Mouse (Mus musculus) embryonic facial prominence, embryonic 15.5 days (tissue): Measurements from ENCODE around the gene Tssk6. TPM values are rescaled to one million over a fixed set of nuclear protein-coding genes. Genes with fewer than 3 reads are reported as not detected.
A peak's percentile ranks its signal among the peaks of the same experiment; 100 is the strongest.

Experiments used
- ATAC-seq: fragments of 200-750 bp; cut with Nextera tagmentation; 2 replicates; pipeline ENCODE4 v1.8.0; 2017; ENCODE audit warnings: low read depth, moderate TSS enrichment; ENCODE audit not compliant: insufficient number of reproducible peaks, low FRiP score, low TSS enrichment
- H3K27ac ChIP-seq: fragments of 300-500 bp; sonication (generic); replicated peaks from 2 replicates; pipeline ENCODE4 v1.5.1; 2015; ENCODE audit warnings: mild to moderate bottlenecking, inconsistent platforms
- H3K27me3 ChIP-seq: fragments of 300-500 bp; sonication (generic); 2 replicates; pipeline ENCODE4 v1.6.1; 2015; ENCODE audit warnings: inconsistent platforms
- H3K36me3 ChIP-seq: fragments of 300-500 bp; sonication (generic); 2 replicates; pipeline ENCODE4 v1.6.1; 2015; ENCODE audit warnings: mild to moderate bottlenecking, inconsistent platforms
- H3K4me1 ChIP-seq: fragments of 300-500 bp; sonication (generic); 2 replicates; pipeline ENCODE4 v1.6.1; 2015; ENCODE audit warnings: inconsistent platforms
- H3K4me2 ChIP-seq: fragments of 300-500 bp; sonication (generic); replicated peaks from 2 replicates; pipeline ENCODE4 v1.6.1; 2015; ENCODE audit warnings: mild to moderate bottlenecking, inconsistent platforms
- H3K4me3 ChIP-seq: fragments of 300-500 bp; sonication (generic); replicated peaks from 2 replicates; pipeline ENCODE4 v1.5.1; 2015; ENCODE audit warnings: mild to moderate bottlenecking, inconsistent platforms
- H3K9ac ChIP-seq: fragments of 300-500 bp; sonication (generic); 2 replicates; pipeline ENCODE4 v1.6.1; 2015; ENCODE audit warnings: inconsistent platforms
- H3K9me3 ChIP-seq: fragments of 300-500 bp; sonication (generic); replicated peaks from 2 replicates; pipeline ENCODE4 v1.6.1; 2016; ENCODE audit warnings: inconsistent platforms
- WGBS: fragments of 180-500 bp; shearing (Covaris S2); methylation state at CpG from one replicate; pipeline ENCODE4 v1.1.7; 2015; 5-methylcytosine and 5-hydroxymethylcytosine counted together
- polyA plus RNA-seq: library from polyadenylated mRNA; unstranded; fragments of >200 nt; fragmentation: Nextera tagmentation; extraction: Ambion mirVana; gene quantifications from 2 replicates; pipeline ENCODE4 v1.2.1, GENCODE M21; 2015

Gene Tssk6
- polyA plus RNA-seq: 3.6 and 4.0 TPM in 2 replicates

DNA sequence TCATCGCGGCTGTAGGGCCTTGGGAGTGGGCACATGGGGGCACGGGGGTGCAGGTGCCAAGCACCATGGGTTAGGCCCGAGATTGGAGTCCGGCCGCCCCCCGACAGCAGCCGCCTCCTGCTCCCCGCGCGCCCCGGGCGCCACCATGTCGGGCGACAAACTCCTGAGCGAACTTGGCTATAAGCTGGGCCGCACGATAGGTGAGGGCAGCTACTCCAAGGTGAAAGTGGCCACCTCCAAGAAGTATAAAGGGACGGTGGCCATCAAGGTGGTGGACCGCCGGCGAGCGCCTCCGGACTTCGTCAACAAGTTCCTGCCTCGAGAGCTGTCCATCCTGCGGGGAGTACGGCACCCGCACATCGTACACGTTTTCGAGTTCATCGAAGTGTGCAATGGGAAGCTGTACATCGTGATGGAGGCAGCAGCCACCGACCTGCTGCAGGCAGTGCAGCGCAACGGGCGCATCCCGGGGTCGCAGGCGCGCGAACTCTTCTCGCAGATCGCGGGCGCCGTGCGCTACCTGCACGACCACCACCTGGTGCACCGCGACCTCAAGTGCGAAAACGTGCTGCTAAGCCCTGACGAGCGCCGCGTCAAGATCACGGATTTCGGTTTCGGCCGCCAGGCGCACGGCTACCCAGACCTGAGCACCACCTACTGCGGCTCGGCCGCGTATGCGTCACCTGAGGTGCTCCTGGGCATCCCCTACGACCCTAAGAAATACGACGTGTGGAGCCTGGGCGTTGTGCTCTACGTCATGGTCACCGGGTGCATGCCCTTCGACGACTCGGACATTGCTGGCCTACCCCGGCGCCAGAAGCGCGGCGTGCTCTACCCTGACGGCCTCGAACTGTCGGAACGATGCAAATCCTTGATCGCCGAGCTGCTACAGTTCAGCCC is at the start of gene Tssk6, which contains the start of the genes Ndufa13 and Yjefn3:
Gene Tssk6, plus strand, starts transcription at position 22 of the 900 bp plus-strand sequence.
Gene Ndufa13, minus strand, starts transcription at position 396 of the 900 bp plus-strand sequence.
Gene Yjefn3, minus strand, starts transcription at position 550 of the 900 bp plus-strand sequence.
- Histone ChIP-seq H3K4me1 (peaks cover 42% of the 10 kb centered on the region), H3K36me3 (peaks cover 18% of the 10 kb centered on the region; the same call in 1 of the 2 replicates), H3K9ac (peak within 1 kb of the TSS; percentile 66), H3K27ac (peak within 1 kb of the TSS; percentile 96), H3K4me3 (peak within 1 kb of the TSS; percentile 79), H3K9me3 (no peaks in the 10 kb centered on the region), H3K4me2 (peak within 1 kb of the TSS; percentile 95), H3K27me3 (no peaks in the 10 kb centered on the region)
- 6% methylated on average over 89 of the region's 89 CpGs for WGBS
- peak; percentile 16 for ATAC-seq

DNA sequence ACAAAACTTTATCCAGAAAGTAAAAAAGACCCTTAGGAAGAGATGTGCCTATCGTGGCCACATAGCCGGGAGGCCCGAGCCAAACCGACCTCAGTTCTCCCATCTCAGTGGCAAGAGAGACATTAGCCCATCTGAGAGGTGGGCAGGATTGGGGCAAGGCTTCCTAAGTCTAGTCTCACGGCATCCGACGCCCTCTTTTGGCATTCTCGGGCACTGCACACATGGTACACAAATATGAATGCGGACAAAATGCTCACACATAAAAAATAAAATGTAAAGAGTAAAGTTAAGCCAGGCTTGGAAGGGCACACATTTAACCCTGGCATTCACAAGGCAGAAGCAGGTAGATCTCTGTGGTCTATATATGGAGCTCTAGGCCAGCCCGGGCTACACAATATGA is 48.1 kb upstream of the Tssk6 start:
- Histone ChIP-seq H3K9ac (no peak overlapping the region), H3K4me3 (no peak overlapping the region), H3K4me2 (no peak overlapping the region), H3K36me3 (no peaks in the 10 kb centered on the region), H3K4me1 (no peaks in the 10 kb centered on the region), H3K27ac (no peak overlapping the region), H3K27me3 (no peaks in the 10 kb centered on the region), H3K9me3 (no peaks in the 10 kb centered on the region)
- ATAC-seq: no peak
- 91% methylated on average over 10 of the region's 10 CpGs for WGBS

DNA sequence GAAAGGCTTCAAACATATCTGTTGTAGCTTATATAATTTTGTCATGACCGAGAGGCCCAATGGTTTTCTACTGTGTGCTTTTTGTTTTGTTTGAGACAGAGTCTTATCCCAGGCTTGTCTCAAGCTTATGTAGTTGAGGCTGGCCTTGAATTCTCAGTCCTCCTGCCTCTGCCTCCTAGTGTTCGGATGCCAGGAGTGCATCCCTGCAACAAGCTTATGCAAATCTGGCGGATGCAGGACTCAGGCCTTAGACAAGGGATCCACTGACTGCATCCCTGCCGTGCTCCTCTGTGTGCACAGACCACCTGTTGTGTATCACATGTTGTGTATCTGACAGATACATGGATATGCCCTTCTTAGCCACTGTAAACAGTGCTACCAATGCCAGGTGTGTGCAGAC is 41.2 kb upstream of the Tssk6 start:
- no peak overlapping the region for H3K4me2 ChIP-seq
- no peak overlapping the region for H3K9ac ChIP-seq
- no peak overlapping the region for H3K27ac ChIP-seq
- no peaks in the 10 kb centered on the region for H3K36me3 ChIP-seq
- H3K4me3 ChIP-seq: no peak overlapping the region
- H3K27me3 ChIP-seq: no peaks in the 10 kb centered on the region
- WGBS: 60% methylated on average over 4 of the region's 4 CpGs
- no peak for ATAC-seq
- no peaks in the 10 kb centered on the region for H3K9me3 ChIP-seq
- no peaks in the 10 kb centered on the region for H3K4me1 ChIP-seq

DNA sequence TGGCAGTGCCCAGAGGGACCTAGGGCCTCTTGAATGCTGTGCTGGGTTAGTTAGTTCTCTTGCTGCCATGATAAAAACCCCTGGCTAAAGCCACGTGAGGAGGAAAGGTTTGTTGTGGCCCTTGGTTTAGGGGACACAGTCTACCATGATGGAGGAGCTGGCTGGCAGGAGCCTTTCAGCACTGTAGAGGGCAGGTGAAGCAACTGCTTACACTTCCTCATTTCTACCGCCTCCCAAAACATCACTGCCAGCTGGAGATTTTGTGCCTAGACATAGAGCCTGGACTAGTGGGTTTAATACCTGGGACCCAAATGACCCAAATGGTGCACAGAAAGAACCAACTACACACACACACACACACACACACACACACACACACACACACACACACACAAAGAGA is 40.7 kb upstream of the Tssk6 start:
- Histone ChIP-seq H3K27ac (no peak overlapping the region), H3K36me3 (no peaks in the 10 kb centered on the region), H3K9me3 (no peaks in the 10 kb centered on the region), H3K4me2 (no peak overlapping the region), H3K9ac (no peak overlapping the region), H3K4me1 (no peaks in the 10 kb centered on the region), H3K27me3 (no peaks in the 10 kb centered on the region), H3K4me3 (no peak overlapping the region)
- no peak for ATAC-seq
- 57% methylated on average over 2 of the region's 2 CpGs for WGBS

DNA sequence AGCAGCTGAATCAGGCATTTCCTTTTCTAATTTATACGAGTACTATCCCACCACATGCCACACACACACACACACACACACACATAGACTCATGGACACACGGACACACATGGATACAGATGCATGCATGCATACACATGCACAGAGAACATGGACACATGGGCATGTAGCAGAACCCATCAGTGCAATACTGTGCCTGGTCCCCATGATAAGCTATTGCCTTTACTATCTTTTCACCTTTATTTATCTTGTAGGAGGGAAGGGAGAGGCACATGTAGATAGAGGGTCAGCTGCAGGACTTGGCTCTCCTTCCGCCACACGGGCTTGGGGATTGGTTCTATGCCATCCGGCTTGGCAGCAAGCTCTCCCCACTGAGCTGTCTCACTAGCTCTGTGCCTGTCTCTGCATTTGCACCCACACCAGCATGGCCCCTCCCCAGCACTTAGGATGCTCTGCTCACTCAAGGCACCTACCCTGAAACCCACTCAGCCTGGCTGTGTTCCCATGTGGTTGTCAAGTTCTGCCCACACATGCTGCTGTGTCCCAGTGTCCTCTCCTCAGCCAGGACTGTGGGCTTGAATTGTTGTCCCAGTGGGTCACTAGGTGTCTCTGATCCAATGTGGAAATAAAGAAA is 38.5 kb upstream of the Tssk6 start:
- Histone ChIP-seq H3K4me2 (no peak overlapping the region), H3K27me3 (no peaks in the 10 kb centered on the region), H3K4me3 (no peak overlapping the region), H3K27ac (no peak overlapping the region), H3K36me3 (no peaks in the 10 kb centered on the region), H3K9ac (no peak overlapping the region), H3K4me1 (no peaks in the 10 kb centered on the region), H3K9me3 (no peaks in the 10 kb centered on the region)
- no peak for ATAC-seq
- WGBS: 83% methylated on average over 5 of the region's 5 CpGs

DNA sequence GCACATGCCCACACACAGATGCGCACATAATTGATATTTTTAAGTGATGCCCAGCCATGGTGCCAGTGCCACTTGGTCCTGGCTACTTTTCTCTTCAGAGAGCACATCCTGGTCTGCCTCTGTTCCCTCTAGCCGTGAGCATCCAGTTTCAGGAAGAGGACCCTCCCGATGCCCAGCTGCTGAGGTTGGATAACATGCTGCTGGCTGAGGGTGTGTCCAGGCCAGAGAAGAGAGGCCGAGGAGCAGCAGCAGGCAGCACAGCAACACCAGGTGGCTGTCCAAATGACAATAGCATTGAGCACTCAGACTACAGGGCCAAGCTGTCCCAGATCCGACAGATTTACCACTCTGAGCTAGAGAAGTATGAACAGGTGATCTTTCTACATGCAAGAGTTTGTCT is 37.8 kb upstream of the Tssk6 start:
- 68% methylated on average over 5 of the region's 5 CpGs for WGBS
- Histone ChIP-seq H3K36me3 (no peaks in the 10 kb centered on the region), H3K4me3 (no peak overlapping the region), H3K4me1 (no peaks in the 10 kb centered on the region), H3K4me2 (no peak overlapping the region), H3K27ac (no peak overlapping the region), H3K9ac (no peak overlapping the region), H3K9me3 (no peaks in the 10 kb centered on the region), H3K27me3 (no peaks in the 10 kb centered on the region)
- ATAC-seq: no peak

DNA sequence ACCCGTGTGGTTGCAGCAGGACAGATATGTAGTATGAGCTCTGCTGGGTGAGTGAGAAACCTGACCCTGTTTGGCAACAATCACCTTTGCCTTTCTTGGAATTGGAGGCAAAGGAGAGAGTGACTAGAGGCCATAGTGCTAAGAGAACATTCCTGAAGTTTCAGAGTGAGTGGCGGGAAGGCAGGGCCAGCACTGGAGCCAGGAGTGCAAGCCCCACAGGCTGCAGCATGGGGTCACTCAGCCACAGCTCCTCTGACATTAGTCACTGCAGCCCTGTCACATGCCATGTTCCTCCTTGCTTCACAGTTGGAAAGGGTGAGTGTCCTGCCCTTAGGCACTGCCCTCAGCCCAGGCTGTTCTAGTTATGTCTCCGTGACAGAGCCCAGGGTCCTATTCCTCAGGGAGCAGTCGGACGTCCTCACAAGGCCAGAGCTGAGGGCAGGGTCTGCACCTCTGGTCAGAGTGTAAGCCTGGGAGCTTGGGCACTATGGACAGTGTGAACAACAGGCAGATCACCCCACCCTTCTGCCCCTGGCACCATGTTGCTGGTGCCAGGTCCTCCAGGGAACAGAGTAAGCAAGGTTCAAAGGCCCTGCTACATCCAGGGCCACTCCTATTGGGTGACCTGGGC is 34.2 kb upstream of the Tssk6 start:
- Histone ChIP-seq H3K4me3 (no peak overlapping the region), H3K36me3 (no peaks in the 10 kb centered on the region), H3K4me1 (no peaks in the 10 kb centered on the region), H3K27ac (no peak overlapping the region), H3K27me3 (no peaks in the 10 kb centered on the region), H3K9me3 (no peaks in the 10 kb centered on the region), H3K9ac (no peak overlapping the region), H3K4me2 (no peak overlapping the region)
- 46% methylated on average over 5 of the region's 5 CpGs for WGBS
- no peak for ATAC-seq

DNA sequence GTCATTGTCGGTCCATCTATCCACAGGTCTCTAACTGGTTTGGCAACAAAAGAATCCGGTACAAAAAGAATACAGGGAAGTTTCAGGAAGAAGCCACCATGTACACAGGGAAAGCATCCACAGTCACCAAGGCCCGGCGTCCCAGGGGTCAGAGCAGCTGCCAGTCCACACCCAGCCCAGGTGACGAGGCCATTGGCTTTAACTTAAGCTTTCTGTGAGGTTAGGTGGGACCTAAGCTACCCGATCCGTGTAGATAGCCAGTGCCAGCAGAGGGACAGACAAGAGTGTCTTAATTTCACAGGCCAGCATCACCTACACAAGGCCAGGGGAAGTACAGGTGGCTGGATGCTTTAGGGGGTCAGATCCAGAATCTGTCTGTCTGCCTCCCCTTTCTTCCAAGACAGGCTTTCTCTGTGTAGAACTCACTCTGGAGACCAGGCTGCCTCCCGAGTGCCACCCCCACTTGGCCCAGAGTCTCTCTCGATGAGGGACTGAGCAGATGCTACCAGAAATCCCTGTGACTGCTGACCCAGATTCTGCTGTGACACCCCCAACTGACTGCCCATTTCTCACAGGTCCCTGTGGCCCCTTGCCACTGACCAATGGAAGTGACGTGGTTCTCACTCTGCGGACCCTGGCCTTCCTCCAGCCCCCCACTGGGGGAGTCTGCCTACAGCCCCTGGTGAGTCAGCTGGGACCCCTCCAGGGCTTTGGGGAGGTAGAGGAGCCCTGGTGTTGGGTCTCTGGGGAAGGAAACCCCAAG is 31.8 kb upstream of the Tssk6 start:
- Histone ChIP-seq H3K4me1 (no peaks in the 10 kb centered on the region), H3K27me3 (no peaks in the 10 kb centered on the region), H3K4me3 (no peak overlapping the region), H3K9ac (no peak overlapping the region), H3K9me3 (no peaks in the 10 kb centered on the region), H3K4me2 (no peak overlapping the region), H3K36me3 (no peaks in the 10 kb centered on the region), H3K27ac (no peak overlapping the region)
- 77% methylated on average over 11 of the region's 11 CpGs for WGBS
- no peak for ATAC-seq

DNA sequence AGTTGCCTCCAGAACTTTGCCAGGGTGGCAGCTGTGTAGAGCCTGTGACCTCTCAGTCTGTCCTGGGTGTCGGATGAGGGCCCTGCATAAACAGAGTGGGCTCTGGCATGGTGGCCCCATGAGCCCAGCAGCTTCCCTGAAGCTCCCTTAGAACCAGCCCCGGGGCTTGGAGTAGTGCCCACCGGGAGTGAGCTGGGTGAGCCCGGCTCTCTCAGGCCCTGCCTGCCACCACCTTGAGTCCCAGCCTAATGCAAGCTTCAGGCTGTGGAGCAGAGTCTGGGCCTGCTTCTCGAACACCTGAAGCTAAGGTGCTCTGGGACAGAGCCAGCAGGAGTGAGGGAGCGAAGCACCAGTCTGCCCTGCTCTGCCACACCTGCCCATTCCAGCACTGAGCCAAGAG is 31.1 kb upstream of the Tssk6 start:
- H3K36me3 ChIP-seq: no peaks in the 10 kb centered on the region
- H3K4me3 ChIP-seq: no peak overlapping the region
- no peak overlapping the region for H3K4me2 ChIP-seq
- no peaks in the 10 kb centered on the region for H3K9me3 ChIP-seq
- H3K27ac ChIP-seq: no peak overlapping the region
- H3K27me3 ChIP-seq: no peaks in the 10 kb centered on the region
- H3K9ac ChIP-seq: no peak overlapping the region
- WGBS: 82% methylated on average over 6 of the region's 6 CpGs
- no peak for ATAC-seq
- no peaks in the 10 kb centered on the region for H3K4me1 ChIP-seq

DNA sequence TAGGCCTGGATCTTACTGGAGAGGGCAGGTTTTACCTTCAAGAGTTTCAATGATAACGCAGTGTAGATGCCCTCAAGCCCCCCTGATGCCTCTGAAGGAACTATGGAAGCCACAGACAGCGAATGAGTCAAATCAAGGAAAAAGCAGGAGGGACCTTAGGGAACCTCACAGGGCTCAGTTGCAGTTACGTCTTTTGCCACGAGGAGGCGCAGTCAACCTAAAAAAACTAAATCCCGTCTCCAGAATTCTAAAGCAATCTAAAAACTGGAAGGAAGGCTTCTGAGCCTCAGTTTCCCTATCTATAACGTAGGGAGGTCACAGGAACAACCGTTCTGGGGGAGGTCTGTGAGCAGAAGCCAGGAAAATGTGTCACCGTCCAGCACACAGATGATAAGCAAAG is 27.8 kb upstream of the Tssk6 start:
- 14% methylated on average over 9 of the region's 9 CpGs for WGBS
- Histone ChIP-seq H3K9ac (no peak overlapping the region), H3K4me1 (no peaks in the 10 kb centered on the region), H3K27ac (no peak overlapping the region), H3K4me3 (no peak overlapping the region), H3K27me3 (peaks cover 17% of the 10 kb centered on the region), H3K9me3 (no peaks in the 10 kb centered on the region), H3K36me3 (no peaks in the 10 kb centered on the region), H3K4me2 (no peak overlapping the region)
- ATAC-seq: no peak

DNA sequence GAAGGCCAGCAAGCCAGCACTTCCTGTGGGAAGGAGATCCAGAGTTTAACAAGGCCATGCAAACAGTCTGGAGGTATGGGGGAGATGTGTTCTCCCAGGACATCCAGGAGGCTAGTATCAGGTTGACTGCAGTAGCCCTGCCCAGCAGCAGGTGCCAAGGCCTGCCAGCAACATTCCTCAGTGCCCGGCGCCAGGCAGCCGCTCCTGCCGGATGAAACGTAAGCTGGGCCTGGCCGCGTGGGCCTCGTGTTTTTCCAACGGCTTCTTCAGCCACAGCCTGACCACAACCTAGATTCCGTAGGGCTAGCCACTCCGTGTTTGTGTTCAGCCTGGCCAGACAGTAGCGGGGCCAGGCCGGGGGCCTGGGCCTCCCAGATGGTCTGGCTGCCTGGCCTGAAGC is 27.3 kb upstream of the Tssk6 start:
- Histone ChIP-seq H3K4me3 (no peak overlapping the region), H3K27me3 (peaks cover 22% of the 10 kb centered on the region), H3K9ac (no peak overlapping the region), H3K36me3 (no peaks in the 10 kb centered on the region), H3K27ac (no peak overlapping the region), H3K4me2 (no peak overlapping the region), H3K4me1 (no peaks in the 10 kb centered on the region), H3K9me3 (no peaks in the 10 kb centered on the region)
- ATAC-seq: no peak
- 71% methylated on average over 13 of the region's 13 CpGs for WGBS
